Mouse (Mus musculus): ENCODE data around the gene Agbl4. TPM values are rescaled to one million over a fixed set of nuclear protein-coding genes. Genes with fewer than 3 reads are reported as not detected.

Gene Agbl4
- not detected in 2 replicates for polyA plus RNA-seq (2012)

GRCm38 (mm10) chr4:110397618-110398045 lies at the start of gene Agbl4:
Gene Agbl4, plus strand, starts transcription at chr4:110397661.

GRCm38 (mm10) chr4:110351178-110352000 lies 46.1 kb upstream of the Agbl4 start, which contains the start of gene Elavl4:
Gene Elavl4, minus strand, starts transcription at chr4:110351909.

GRCm38 (mm10) chr4:111414818-111415488 lies 1017.5 kb downstream of the Agbl4 start, which contains the start of gene Bend5:
Gene Bend5, plus strand, starts transcription at chr4:111415006.

Other genes starting within 250 kb of the Agbl4 start
- not detected in 2 replicates for gene Elavl4, start 45.8 kb upstream of the Agbl4 start, polyA plus RNA-seq (2012)

Data from megakaryocyte-erythroid progenitor cell, adult 5 weeks (primary cell).